ENCODE assay signal across 16 mouse cellular contexts in the genomic region with DNA sequence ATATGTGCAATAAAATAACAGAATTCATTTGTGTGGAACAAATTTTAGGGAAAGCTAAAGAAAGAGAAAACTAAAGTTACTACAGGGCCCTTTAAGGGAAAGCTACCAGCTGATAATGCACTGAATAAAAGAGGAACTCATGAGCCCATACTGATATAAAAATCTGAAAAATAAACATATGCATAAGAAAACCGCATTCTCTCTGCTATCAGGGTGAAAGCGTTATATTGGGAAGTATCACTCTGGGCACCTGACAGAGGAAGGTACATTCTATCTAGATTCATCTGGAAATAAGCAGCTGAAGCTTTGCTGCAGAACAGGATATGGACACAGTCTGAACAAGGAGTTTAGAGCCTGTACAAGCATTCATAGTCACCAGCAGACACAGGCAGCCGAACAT.
"Had no signal": no experiment of that assay in that cellular context is flagged by ENCODE, and none has a peak within 500 bp of the region (broad histone marks: within the 10 kb centered on the region; RNA-seq: fewer than 3 reads in every experiment).

No protein-coding gene starts in this region.

- H3K4me2 ChIP-seq: lung, embryonic 14.5 days; midbrain, embryonic 12.5 days; neural tube, embryonic 13.5 days; neural tube, embryonic 15.5 days; stomach, embryonic 15.5 days had no signal

- H3K4me3 ChIP-seq: midbrain, embryonic 10.5 days; midbrain, embryonic 12.5 days; myocyte; neural tube, embryonic 13.5 days; neural tube, embryonic 15.5 days; stomach, embryonic 15.5 days had no signal

- H3K27ac ChIP-seq: midbrain, embryonic 10.5 days; midbrain, embryonic 12.5 days; neural tube, embryonic 13.5 days; neural tube, embryonic 15.5 days; stomach, embryonic 15.5 days; stomach, postnatal 0 days had no signal

- H3K27me3 ChIP-seq: midbrain, embryonic 12.5 days; neural tube, embryonic 13.5 days; neural tube, embryonic 15.5 days; stomach, embryonic 15.5 days had no signal

- H3K4me1 ChIP-seq: midbrain, embryonic 10.5 days; midbrain, embryonic 12.5 days; neural tube, embryonic 13.5 days; neural tube, embryonic 15.5 days; stomach, embryonic 15.5 days had no signal

- H3K36me3 ChIP-seq: midbrain, embryonic 12.5 days; stomach, embryonic 15.5 days had no signal

- H3K9ac ChIP-seq: lung, embryonic 14.5 days; midbrain, embryonic 12.5 days; neural tube, embryonic 13.5 days; neural tube, embryonic 15.5 days; stomach, embryonic 15.5 days had no signal

- H3K9me3 ChIP-seq: midbrain, embryonic 10.5 days; midbrain, embryonic 12.5 days; neural tube, embryonic 13.5 days; neural tube, embryonic 15.5 days; stomach, embryonic 15.5 days had no signal

- DNase-seq: lung, adult 18-20 months; lung, embryonic 14.5 days; lung, postnatal 10 days; lung, postnatal 4 days; right cerebral cortex, postnatal 14 days; thymus, adult 2 months; thymus, postnatal 25 days; thymus, postnatal 4 days had no signal

- ATAC-seq: midbrain, embryonic 16.5 days had no signal
